Mouse (Mus musculus) adrenal gland, postnatal 10 days (tissue): ENCODE data around the gene Gata5. TPM values are rescaled to one million over a fixed set of nuclear protein-coding genes. Genes with fewer than 3 reads are reported as not detected.

Source experiments
- total RNA-seq, 2 experiments: library from RNA; stranded (reverse); gene quantifications; 2 replicates each; pipeline ENCODE4 v1.2.3; 2021

The Gata5 gene
- total RNA-seq, 2 experiments from 2014 or later, result 0.27 to 0.36 TPM

Other genes with a start within 250 kb of the Gata5 start
- gene Hrh3, start 230.2 kb downstream of the Gata5 start, total RNA-seq, result under 1 TPM; 0.09 to 0.76 TPM
- 10 to 100 TPM; 30.2 to 34.0 TPM for gene Osbpl2, start 215.4 kb downstream of the Gata5 start, total RNA-seq
- gene Adrm1, start 163.2 kb downstream of the Gata5 start, total RNA-seq, result 100 to 1,000 TPM; 102 to 111 TPM
- gene Lama5, start 108.8 kb downstream of the Gata5 start, total RNA-seq, result 10 to 100 TPM; 35.6 to 39.0 TPM
- gene Rps21, start 77.3 kb downstream of the Gata5 start, total RNA-seq, result 100 to 1,000 TPM; 772 to 787 TPM
- gene Cables2, start 61.2 kb downstream of the Gata5 start, total RNA-seq, result 10 to 100 TPM; 17.3 to 19.8 TPM
- gene Rbbp8nl, start 44.8 kb downstream of the Gata5 start, total RNA-seq, result not detected
- gene Slco4a1, start 121.5 kb upstream of the Gata5 start, total RNA-seq, result 1 to 10 TPM; 4.4 to 5.1 TPM
- under 1 TPM in 1 of 2 experiments, not detected in 1; 0.06 TPM for gene Ntsr1, start 165.3 kb upstream of the Gata5 start, total RNA-seq
- 10 to 100 TPM; 21.0 to 26.8 TPM for gene Mrgbp, start 246.6 kb upstream of the Gata5 start, total RNA-seq